Mouse (Mus musculus) right cerebral cortex, postnatal 10 days (tissue): ENCODE data around the gene Rorb.

Experiments
- DNase-seq, 2 experiments: peaks; one replicate each; pipeline ENCODE4 v3.0.0; 2021; ENCODE audit warnings: low spot score in 2 of 2

Gene Rorb

DNA sequence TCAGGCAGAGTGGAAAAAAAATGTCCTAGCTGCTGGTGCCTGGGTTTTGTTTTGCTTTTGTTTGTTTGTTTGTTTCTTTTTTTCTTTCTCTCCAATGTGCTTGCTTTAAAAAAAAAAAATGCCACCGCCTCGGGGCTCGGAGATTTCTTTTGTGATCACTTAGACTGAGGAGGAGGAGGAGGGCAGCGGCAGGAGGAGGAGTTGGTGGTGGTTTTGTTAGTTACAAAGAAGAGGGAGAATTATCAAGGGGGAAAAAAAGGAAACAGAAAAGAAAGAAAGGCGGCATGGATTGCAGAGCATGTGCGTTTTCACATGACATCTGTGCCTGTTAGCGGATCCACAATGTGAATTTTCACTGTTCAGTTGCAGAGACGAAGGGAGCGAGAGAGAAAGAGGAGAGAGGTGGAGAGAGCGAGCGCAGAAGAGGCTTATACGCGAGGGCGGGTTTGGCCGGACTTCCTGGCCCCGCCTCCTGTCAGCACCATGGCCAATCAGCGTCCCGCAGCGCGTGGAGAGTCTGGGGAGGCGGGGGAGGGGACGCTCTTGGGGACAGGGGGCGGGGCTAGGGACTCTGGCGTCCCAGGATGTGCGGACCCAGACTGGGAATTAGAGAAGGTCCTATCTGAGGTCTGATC lies at the start of gene Rorb:
Gene Rorb, minus strand, starts transcription at position 404 of the 635 bp plus-strand sequence.
- DNase-seq: peak; percentile 92

GRCm38 (mm10) chr19:19148847-19149246 lies 37.9 kb upstream of the Rorb start:
- DNase-seq: no peak

- DNase-seq: no peak
Observed at GRCm38 (mm10) chr19:19144447-19144846, 33.5 kb upstream of the Rorb start.

GRCm38 (mm10) chr19:19136856-19137255 lies 25.9 kb upstream of the Rorb start:
- no peak for DNase-seq

DNA sequence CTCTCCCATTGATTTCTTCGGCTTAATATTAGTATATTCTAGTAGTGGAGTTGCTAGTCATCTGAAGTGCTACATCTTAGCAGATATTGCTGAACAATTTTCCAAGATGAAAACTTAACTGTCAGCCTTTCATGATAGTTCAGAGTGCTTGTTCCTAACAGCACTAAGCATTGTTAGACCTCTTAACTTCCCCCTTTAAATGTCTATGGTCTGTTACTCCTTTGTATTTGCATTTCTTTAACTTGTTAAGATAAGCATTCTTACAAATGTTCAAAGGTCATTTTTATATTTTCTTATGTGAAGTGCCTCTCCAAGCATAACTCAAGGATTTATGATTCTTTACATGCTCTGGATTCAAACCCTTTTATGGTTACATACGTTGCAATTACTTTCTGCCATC lies 24.8 kb upstream of the Rorb start:
- no peak for DNase-seq

DNA sequence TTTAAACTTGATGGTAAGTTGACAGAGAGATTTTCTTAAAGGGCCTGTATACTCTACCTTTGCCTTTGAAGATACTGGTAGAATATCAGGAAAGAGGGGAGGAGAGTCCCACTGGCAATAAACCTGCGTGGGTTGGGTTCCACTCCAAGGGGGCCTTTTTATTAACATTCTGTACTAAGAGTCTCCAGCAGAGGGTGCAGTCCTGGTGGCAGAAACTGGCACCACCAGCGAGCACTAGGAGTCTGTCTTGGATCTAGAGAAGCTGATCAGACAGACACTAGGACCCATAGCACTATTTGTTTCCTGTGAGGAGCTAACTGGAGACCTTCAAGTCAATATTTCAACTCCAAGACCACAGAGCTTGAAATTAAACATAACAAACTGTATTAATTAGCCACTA lies 11.3 kb upstream of the Rorb start:
- DNase-seq: no peak

DNA sequence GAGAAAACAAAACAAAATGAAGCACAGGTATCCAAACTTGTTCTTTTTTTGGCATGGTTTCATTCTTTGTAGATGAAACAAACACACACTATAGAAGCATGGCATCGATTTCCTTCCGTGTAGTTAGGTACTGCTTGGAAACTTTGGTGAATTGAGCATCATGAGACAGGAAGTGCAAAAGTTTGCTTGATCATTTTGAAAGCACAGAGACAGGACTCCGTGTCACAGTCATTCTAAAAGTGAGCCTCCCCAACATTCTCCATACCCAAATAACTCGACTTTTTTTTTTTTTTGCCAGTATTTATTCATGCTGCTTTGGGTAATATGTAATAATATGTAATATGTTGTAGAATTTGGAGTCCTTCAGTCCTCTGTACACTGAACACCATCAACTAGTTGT lies 1.2 kb upstream of the Rorb start:
- no peak for DNase-seq

GRCm38 (mm10) chr19:19111428-19112170 lies 603 bp upstream of the Rorb start:
- peak; percentile 30 to 36 for DNase-seq

GRCm38 (mm10) chr19:19110011-19110768 lies 806 bp downstream of the Rorb start:
- DNase-seq: peak; percentile 58 to 63

DNA sequence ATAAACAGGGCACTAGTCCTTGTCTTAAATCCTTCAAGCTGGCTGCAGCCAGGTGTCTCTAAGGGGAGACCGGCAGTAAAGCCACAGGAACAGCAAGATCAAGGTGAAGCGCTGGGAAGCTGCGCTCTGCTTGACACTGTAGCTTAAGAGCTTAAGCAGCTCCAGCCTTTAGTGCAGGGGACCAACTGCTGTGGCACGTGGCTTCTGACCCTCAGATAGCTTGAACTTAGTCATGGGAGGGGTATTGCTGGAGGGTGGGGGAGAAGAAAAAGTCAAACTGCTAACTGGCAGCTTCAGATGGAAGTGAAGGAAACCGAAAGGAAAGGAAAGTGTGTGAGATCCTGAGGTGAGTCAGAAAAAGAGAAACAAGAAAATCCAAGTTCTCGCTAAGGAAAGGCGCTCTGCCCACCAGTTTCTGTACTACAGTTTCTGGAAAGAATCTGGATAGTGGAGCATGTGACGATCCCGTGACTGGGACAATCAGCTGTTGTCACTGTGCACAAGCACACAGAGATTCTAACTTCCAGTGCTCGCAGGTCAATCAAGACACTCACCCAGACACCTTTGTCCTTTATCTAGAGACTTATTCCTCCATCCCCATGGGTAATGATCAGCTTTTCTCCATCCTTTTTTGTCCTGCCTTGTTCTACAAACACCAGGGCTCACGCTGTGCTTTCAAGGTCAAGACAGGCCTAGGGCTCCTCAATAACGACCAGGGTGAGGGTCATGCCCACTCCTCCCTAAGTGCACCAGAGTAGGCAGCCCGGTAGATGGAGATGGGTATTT lies 2.2 kb downstream of the Rorb start:
- DNase-seq: peak; percentile 37 to 43

DNA sequence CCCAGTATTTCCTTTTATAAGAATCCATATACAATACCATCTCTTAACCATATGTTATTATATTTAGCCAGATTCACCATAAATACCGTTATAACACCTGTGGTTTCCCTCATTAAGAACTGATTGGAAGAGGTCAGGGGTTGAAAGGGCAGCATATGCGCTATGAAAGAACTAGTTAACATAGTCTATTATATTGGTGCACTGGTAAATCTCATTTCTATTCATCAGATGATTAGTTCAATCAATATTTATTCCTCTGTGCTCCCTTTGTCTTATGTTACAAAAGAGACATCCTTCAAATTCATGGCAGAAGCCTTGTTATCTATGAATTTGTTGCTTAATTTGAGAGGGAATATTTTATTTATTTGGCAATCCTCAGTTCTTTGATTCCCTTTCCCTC lies 6.4 kb downstream of the Rorb start:
- no peak for DNase-seq

DNA sequence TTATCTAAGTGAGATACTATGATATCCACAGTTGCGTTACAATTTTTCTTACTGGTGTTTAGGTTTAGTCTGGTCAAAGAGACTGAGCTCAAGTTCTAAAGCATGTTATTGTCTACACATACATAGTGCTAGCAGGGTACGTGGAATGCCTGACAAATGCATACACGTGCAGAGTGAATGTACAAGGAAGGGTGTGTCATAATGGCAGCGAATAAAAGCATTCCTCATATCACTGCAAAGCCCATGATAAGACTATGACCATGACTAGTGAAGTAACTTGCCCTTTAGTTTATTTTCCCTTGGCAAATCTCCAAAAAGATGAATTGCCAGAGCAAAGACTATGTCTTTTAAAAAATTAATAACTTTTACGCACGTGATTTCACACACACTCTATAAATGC lies 13.8 kb downstream of the Rorb start:
- no peak for DNase-seq

GRCm38 (mm10) chr19:19089427-19089826 lies 21.6 kb downstream of the Rorb start:
- no peak for DNase-seq

- DNase-seq: no peak
Observed at GRCm38 (mm10) chr19:19077880-19078279, 33.1 kb downstream of the Rorb start.

- DNase-seq: no peak
Observed at GRCm38 (mm10) chr19:19074756-19075155, 36.2 kb downstream of the Rorb start.

DNA sequence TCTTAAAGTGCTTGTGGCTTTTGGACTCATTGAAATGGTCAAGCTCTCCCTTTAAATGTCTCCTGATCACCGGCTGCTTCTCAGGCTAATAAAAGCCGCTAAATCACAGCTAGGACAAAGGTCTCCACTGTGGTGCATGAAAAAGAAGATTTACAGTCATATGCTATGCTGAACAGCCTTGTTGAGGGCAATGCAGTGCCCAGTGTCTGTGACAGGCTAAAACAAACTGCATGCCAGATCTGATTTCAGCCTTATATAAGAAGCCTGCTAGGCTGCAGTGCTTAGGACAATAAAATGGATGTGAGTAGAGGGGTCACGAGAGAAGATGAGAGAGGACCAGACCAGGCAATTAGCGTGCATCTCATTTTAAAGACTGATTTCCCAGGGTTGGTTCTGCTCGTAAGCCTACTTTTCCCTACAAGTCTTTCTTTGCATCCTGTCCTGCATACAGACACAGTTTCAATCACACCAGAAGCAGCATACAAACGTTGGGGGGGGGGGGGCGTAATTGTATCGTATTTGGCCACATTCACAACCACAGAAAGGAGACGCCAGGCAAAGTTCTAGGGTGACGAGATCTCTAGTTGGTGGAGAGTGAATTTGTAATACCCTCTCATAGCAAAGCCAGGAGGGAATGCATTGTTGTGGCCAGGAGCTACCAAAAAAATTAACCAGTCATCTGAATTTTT lies 52.1 kb downstream of the Rorb start:
- no peak for DNase-seq

GRCm38 (mm10) chr19:19058201-19058600 lies 52.8 kb downstream of the Rorb start:
- DNase-seq: no peak

- no peak for DNase-seq
Observed at GRCm38 (mm10) chr19:19043138-19043537, 67.9 kb downstream of the Rorb start.

GRCm38 (mm10) chr19:19040800-19041199 lies 70.2 kb downstream of the Rorb start:
- no peak for DNase-seq

DNA sequence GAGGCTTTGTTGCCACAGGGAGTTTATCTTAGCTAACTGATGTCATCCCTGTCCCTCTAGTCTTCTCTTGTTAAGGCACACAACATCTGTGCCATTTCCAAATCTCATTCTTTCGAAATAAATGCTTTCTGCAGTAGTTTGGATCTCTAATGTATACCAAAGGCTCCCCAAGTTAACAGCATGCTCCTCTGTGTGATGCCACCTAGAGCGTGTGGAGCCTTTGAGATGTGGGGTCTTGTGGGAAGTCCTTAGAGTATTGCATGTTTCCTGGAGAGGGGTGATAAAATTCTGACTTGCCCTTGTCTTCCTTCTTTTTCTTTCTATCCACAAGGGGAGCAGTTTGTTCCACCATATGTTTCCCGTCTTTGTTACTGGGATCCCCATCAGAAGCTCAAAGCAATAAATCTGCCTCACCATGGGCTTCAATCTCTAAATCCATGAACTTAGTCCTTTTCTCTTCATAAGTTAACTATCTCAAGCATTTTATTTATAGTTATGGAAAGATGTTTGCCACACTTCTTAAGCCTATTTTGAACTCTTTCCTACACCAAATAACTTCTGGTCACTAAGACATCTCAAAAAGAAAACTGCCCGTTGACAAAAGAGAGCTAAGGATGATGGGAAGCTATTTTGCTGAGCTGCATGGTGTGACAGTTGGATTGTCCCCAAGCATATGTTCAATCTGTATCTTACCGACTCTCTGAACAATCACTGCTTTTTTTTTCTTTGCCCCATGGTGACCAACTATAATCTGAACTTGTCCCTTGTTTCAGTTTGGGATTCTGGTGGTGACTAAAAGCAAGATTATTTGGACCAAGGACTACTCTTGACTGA lies 76.3 kb downstream of the Rorb start:
- DNase-seq: no peak
